Mouse (Mus musculus) adrenal gland, postnatal 14 days (tissue): ENCODE measurements at regions not wholly inside any gene's neighbourhood (a gene's known extent, or its start where the extent isn't known, plus 50 kb on each side); places are given as distances from the start of the nearest gene placed in this dataset.
A peak's percentile ranks its signal among the peaks of the same experiment; 100 is the strongest.

Experiments
- DNase-seq: peaks from one replicate; pipeline ENCODE4 v3.0.0; 2021; ENCODE audit warnings: mixed read lengths

DNA sequence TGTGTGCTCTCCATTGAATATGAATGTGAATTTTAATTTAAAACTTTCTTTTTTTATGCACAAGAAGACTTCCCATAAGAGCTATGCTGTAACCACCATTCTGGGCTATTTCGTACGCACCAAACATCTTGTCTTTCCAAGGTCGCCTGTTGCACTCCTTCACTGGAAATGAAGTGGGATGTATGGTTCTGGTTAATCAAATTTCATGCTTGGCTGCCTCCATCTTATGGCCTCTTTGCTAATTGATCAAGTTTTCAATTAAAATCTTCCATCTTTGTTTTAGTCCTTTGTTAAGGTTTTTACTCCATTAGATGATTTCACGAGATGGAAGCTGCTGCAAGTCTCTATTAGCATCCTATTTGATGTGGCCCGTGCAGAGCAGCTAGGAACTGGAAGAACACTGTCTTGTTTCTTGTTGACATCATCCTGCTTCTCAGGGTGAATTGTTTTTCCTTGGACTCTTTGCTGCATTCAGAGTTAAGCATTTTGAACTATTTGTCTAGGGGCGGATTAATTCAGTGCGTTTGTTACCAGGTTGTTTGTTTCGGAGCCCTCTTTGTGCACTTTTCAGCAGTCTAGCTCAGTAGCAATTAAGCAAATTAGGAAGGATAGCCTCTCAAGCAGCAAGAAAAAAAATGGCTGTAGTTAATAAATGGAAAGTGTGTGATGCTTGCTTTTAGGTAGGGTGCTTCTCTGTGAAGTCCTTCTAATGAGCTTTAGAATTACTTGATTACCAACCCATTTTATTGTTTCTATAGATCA lies 147.4 kb upstream of the Alcam start:
- DNase-seq = no peak

DNA sequence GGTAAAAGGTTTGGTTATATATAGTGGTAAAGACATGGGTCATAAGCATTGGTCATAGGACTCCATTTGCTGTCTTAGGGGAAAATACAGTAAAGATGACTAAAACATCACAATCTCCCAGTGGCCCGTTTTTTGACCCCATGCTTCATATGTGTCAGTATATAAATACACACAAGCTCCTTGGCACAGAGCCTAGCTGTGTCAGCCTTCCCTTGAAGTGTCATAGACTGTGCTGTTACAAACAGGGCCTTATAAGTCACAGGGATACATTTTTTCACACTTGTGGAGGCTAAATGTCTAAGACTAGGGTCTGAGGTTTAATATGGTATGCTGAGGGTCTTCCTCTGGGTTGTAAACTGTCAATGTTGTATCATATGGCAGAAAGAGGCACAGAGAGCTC lies 144.4 kb upstream of the Alcam start:
- no peak for DNase-seq

DNA sequence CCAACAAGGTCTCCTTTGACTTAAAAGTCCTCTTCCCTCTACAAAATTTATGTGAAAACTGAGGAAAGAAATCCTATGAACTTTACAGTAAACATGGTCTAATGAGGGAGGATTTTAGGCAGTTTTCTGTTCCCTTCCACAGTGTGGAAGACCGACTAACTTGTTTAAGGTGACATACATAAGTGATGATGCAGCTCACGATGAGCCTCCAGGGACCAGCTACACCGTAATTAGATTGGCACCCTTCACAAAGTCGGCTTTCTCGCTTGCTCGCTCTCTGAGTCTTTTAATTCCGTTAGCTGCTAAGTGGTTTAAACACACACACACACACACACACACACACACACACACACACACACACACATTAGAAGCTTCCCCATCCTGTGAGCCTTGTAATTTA lies 143.3 kb upstream of the Alcam start:
- no peak for DNase-seq

GRCm38 (mm10) chr16:52588291-52588781 lies 134.5 kb upstream of the Alcam start:
- DNase-seq = no peak

DNA sequence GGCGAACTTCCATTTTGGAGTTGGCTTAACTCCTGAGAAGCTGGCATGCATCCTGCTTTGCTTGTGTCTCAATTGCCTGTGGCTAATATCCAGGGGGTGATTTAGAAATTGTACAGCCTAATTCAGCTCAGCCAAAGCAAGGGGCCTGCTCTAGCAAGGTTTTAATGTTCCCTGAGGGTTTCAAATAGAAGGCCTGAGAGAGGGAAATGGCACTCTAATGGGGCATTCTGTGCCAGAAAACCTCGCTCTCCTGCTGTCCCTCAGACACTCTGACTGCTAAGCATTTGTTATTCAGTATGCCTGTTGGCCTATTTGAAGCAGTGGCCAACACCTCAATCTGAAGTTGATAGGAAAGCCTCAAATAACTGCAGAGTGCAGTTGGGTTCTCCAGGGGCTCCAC lies 115.2 kb upstream of the Alcam start:
- DNase-seq = peak; percentile 15

GRCm38 (mm10) chr16:52536278-52536677 lies 82.4 kb upstream of the Alcam start:
- DNase-seq = no peak

DNA sequence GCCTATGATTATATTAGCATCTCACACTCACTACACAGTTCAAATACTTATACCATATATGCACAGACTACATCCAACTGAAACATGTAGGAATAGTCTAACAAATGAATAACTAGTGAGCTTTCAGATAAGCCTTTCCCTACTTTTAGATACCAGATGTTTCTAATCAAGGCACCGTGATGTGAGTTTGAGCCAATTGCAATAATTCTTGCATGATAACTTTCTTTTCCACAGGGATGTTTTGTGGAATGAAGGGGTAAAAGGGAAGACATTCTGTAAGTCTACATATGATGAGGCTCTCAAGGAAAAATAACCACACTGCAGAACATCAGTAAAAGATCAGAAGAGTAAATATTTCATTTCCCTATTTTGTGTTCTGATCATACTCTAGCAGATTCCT lies 80.7 kb upstream of the Alcam start:
- no peak for DNase-seq

DNA sequence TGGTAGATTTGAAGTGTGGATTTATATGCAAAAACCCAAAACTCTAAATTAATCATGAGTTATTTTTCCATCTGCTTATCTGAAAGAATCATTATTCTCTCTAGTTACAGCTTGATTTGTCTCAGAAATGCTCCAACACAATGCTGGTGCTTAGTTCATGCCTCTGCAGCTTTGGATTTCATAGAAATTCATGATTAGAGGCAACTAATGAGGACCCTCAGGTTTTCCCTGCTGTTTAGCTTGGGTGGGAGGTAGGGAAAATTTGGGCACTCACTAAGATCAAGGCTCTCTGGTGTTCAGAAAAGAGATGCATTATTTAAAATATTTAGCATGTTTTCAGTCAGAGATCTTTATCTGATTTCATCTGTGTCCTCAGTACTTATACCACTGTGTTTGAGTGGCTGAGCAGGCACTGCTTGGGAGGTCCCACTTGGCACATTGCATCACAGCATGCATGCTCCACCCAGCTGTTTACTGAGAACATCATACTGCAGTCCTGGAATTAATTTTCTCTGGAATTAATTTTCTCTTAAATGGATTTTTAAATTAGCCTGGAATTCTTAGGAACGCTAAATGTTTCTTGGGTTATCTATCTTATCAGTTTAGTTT lies 78.7 kb upstream of the Alcam start:
- DNase-seq = no peak

DNA sequence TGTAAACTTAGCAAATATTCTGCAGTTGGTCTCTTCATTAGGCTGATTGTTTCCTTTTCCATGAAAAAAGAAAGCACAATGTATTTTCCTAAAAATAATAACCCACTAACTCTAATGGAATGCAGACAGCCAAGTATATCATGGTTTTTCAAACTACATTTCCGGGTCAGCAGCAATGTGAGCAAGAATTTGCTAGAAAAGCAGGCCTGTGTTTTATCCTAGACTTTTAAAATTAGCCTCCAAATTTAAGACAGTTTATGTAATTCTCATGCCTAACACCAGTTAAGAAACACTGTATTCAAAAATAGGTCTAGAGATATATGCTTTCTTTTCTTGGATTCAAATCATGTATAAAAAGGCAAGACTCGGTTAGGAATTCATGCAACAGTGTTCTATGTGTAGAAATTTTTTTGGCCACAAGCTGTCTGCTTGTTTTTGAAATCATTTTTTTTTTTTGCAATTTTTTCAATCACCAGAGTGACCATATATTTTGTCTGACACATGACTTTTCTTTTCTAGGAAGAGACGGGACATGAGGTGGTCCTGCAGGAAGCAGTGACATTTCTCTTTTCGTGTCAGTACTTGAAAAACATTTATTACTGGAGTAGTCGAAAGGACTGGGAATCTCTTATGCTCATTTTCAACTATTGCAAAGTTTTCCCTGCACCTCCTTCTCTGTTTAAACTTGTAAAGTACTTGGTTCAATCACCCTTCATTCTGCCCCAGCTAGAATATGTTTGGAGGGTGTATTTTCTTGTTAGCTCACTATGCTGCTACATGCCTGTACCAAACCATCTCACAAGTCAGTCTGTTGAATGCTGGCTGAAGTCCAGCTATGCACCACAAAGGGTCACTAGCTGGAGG lies 59.9 kb upstream of the Alcam start:
- DNase-seq = no peak

DNA sequence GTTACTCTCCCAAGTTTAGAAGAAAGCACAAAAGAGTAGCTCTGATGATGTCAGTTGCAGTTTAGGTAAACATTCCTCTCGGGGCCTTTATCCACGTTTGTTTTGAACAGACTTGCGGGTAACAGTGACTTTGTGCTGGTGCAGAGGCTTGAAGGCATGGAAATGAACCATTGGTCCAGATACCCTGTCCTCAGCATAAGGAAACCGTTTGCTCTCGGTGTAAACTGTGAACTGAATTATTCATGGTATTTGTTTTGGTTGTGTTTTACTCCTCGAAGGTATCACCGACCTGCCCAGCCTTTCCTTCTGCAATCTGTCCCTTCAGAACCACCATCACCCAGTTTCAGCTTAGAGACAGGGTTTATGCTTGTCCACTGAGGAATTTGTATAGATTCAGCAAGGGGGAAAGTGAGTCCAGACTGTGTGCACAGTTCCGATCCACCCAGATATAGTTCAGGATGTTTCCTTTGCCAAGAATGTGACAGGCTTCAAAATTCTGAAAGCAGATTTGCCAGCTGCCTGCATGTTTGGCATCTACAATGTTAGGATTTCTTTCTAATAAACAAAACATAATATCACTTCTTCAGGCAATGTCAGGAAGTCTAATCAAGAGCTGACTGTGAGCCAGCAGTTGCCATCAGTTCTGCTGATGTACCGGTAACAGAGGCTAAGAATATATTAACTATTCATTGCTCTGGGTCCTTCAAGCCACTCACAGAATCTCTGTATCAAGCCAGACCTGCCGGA lies 54.9 kb upstream of the Alcam start:
- no peak for DNase-seq
